9 mouse cellular contexts compared by ENCODE assay signal in the genomic region with DNA sequence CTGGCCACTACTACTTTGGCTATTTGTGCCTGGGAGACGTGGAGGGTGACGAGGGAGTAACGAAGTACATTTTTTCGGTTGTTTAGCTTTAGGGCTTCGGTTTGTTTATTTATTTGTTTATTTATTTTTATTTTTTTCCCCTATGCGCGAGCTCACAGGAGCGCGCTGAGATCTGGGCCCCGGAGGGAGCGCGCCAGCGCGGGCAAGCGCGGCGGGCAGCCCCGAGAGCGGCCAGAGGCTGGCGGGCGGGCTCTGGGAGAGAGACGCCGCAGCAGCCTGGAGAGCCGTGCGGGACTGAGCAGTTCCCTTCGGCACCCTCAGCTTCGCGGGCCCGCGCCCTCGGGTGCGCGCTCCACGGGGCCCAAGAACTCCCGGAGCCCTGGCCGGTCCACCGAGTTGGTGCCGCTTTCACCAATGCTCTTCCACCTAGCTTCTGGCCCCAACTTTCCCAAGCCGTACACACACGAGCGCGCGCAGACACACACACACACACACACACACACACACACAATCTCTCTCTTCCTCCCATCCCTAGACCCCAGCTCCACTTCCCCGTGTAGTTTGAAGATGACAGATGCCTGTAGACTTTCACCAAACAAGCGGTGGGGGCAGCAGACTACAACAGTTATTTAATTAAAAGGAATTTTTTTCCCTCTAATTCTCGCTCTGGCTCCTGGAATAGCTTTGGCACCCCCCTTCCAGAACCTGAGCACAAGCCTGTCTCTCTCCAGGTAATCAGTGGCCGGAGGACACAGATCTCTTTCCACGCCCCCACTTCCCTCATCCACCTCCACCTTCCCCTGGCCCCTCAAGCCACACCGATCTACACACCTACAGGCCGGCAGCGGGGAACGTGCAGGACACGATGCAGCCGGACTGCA.
A peak's percentile ranks its signal among the peaks of the same experiment; 100 is the strongest.
DNase-seq lines count a peak whose midpoint lies in the region; ATAC-seq and TF ChIP-seq lines count a peak whose summit lies in the region.
"Had no signal": no experiment of that assay in that cellular context is flagged by ENCODE, and none has a peak within 500 bp of the region (broad histone marks: within the 10 kb centered on the region; RNA-seq: fewer than 3 reads in every experiment).

No protein-coding gene starts in this region.

- peak overlapping the region; percentile 100 for H3K4me2 ChIP-seq in forebrain, embryonic 13.5 days
- peak overlapping the region; percentile 100 for H3K4me2 ChIP-seq in hindbrain, embryonic 16.5 days (ENCODE audit: low read length)

- intact Hi-C loops in left cerebral cortex, postnatal 25 days (cut with DNase I), result loop anchor here (2.0 to 10.0 kb wide), 4 partner anchors 277 to 711 kb away; a partner anchor contains a TSS

- H3K27ac ChIP-seq in bone marrow macrophage, adult 2 months (ENCODE audit: insufficient read depth, low read depth, low read length), result no peak overlapping the region
- no peak overlapping the region for H3K27ac ChIP-seq in forebrain, embryonic 13.5 days
- H3K27ac ChIP-seq in hindbrain, embryonic 16.5 days (ENCODE audit: low read depth, low read length), result peak overlapping the region; percentile 63

- peak; percentile 27; the same call in 1 of the 2 replicates for ATAC-seq in forebrain, embryonic 13.5 days
- peak; percentile 22; the same call in 1 of the 2 replicates for ATAC-seq in hindbrain, embryonic 16.5 days
- ATAC-seq in megakaryocyte-erythroid progenitor cell, adult 5-6 weeks (replicated peaks; ENCODE audit: low FRiP score, low TSS enrichment, poor library complexity, severe bottlenecking), result no peak

- peak overlapping the region; percentile 78 for H3K9ac ChIP-seq in forebrain, embryonic 13.5 days
- peak overlapping the region; percentile 78 for H3K9ac ChIP-seq in hindbrain, embryonic 16.5 days (ENCODE audit: low read depth, low read length)

- under 1% methylated on average over 51 of the region's 54 CpGs for WGBS in forebrain, embryonic 13.5 days
- WGBS in hindbrain, embryonic 16.5 days, result under 1% methylated on average over 54 of the region's 54 CpGs

- peaks cover 4% of the 10 kb centered on the region; the same call in 1 of the 2 replicates for H3K4me1 ChIP-seq in bone marrow macrophage, adult 2 months (ENCODE audit: control insufficient read depth, insufficient read depth, low read length)
- peaks cover 41% of the 10 kb centered on the region for H3K4me1 ChIP-seq in forebrain, embryonic 13.5 days
- peaks cover 20% of the 10 kb centered on the region for H3K4me1 ChIP-seq in hindbrain, embryonic 16.5 days (ENCODE audit: control insufficient read depth, insufficient read depth, low read depth, low read length)

- H3K36me3 ChIP-seq in forebrain, embryonic 13.5 days (ENCODE audit: poor library complexity, severe bottlenecking), result no peaks in the 10 kb centered on the region
- H3K36me3 ChIP-seq in hindbrain, embryonic 16.5 days (ENCODE audit: control insufficient read depth, insufficient read depth, low read length), result no peaks in the 10 kb centered on the region

- peak overlapping the region; percentile 63 for H3K4me3 ChIP-seq in bone marrow macrophage, adult 2 months (ENCODE audit: insufficient read depth, low read length)
- peak overlapping the region; percentile 67 for H3K4me3 ChIP-seq in forebrain, embryonic 13.5 days
- H3K4me3 ChIP-seq in hindbrain, embryonic 16.5 days (ENCODE audit: low read length), result peak overlapping the region; percentile 78

- no peak for TF ChIP-seq CTCF in bone marrow macrophage, adult 2 months (IDR thresholded peaks at IDR 0.05; ENCODE audit: low read depth, low read length)

- DNase-seq in gastrocnemius, postnatal 10 days, result peak; percentile 29
- no peak for DNase-seq in gastrocnemius, postnatal 4 days (ENCODE audit: low spot score in 2 of 2)
- DNase-seq in left cerebral cortex, postnatal 25 days (ENCODE audit: low spot score in 2 of 2), result peak; percentile 61 to 63
- peak; percentile 63 for DNase-seq in neural tube, embryonic 10.5 days (ENCODE audit: extremely low spot score, low spot score)

- no peaks in the 10 kb centered on the region for H3K9me3 ChIP-seq in forebrain, embryonic 13.5 days (replicated peaks)
- H3K9me3 ChIP-seq in hindbrain, embryonic 16.5 days (ENCODE audit: control insufficient read depth, low read length), result no peaks in the 10 kb centered on the region

- H3K27me3 ChIP-seq in forebrain, embryonic 13.5 days, result peaks cover 67% of the 10 kb centered on the region
- peaks cover 2% of the 10 kb centered on the region; the same call in 1 of the 2 replicates for H3K27me3 ChIP-seq in hindbrain, embryonic 16.5 days (replicated peaks; ENCODE audit: control insufficient read depth, insufficient read depth, low read length)
- H3K27me3 ChIP-seq: CH12.LX had no signal

- TF ChIP-seq POLR2A in bone marrow macrophage, adult 2 months (IDR thresholded peaks at IDR 0.05; ENCODE audit: borderline replicate concordance, low read depth, low read length), result no peak

Comparison
In these comparisons a context has a peak if more than half of its experiments do, and no peak if none do; other contexts are left out.
1. DNase-seq: peak in gastrocnemius, postnatal 10 days (single experiment), left cerebral cortex, postnatal 25 days (2 of 2) and neural tube, embryonic 10.5 days (single experiment); none in gastrocnemius, postnatal 4 days (0 of 2).
2. Peak in every context shown above with its lines, with median percentiles within 50 percentile points of each other: H3K4me3 ChIP-seq.